Mouse (Mus musculus) neutrophil, adult 65 days (primary cell): ENCODE results near the gene Ltk. TPM values are rescaled to one million over a fixed set of nuclear protein-coding genes. Genes with fewer than 3 reads are reported as not detected.

ENCODE experiments used
- total RNA-seq: library from RNA; stranded (reverse); gene quantifications from 2 replicates; pipeline ENCODE4 v1.2.4, GENCODE M21; 2023

The Ltk gene
- 0.39 TPM in 1 of 2 replicates, not detected in the other for total RNA-seq

GRCm38 (mm10) chr2:119760251-119760650 is at the start of gene Ltk:
Ltk (minus strand) TSS chr2:119760431.

GRCm38 (mm10) chr2:119797279-119797783 is 37.1 kb upstream of the Ltk start, which contains the start of gene Tyro3:
Tyro3 (plus strand) TSS chr2:119797733.

GRCm38 (mm10) chr2:119787206-119787883 is 27.1 kb upstream of the Ltk start, which contains the start of gene Rpap1:
Rpap1 (minus strand) TSS chr2:119787537.

GRCm38 (mm10) chr2:119741581-119742411 is 18.4 kb downstream of the Ltk start, which contains the start of gene Itpka:
Itpka (plus strand) TSS chr2:119742337.

Other genes starting within 250 kb of the Ltk start
- gene Exd1, start 212.8 kb downstream of the Ltk start, total RNA-seq = 0.38 and 0.64 TPM in 2 replicates
- 216 and 286 TPM in 2 replicates for gene Chp1, start 212.7 kb downstream of the Ltk start, total RNA-seq
- 26.3 and 30.9 TPM in 2 replicates for gene Nusap1, start 142.1 kb downstream of the Ltk start, total RNA-seq
- gene Oip5, start 142.0 kb downstream of the Ltk start, total RNA-seq = 4.9 and 5.5 TPM in 2 replicates
- 7.2 and 8.2 TPM in 2 replicates for gene Ndufaf1, start 97.6 kb downstream of the Ltk start, total RNA-seq
- 39.4 and 56.0 TPM in 2 replicates for gene Rtf1, start 85.4 kb downstream of the Ltk start, total RNA-seq
- 0.35 TPM in 1 of 2 replicates, not detected in the other for gene Itpka, start 18.1 kb downstream of the Ltk start, total RNA-seq
- gene Rpap1, start 27.1 kb upstream of the Ltk start, total RNA-seq = 7.1 and 7.9 TPM in 2 replicates
- not detected in 2 replicates for gene Tyro3, start 37.3 kb upstream of the Ltk start, total RNA-seq
- 32.5 and 46.9 TPM in 2 replicates for gene Mga, start 136.8 kb upstream of the Ltk start, total RNA-seq
- gene Mapkbp1, start 212.3 kb upstream of the Ltk start, total RNA-seq = 3.3 and 5.3 TPM in 2 replicates